Mouse (Mus musculus) layer of hippocampus, postnatal 25 days (tissue): ENCODE measurements around the gene Fgf8. TPM values are rescaled to one million over a fixed set of nuclear protein-coding genes. Genes with fewer than 3 reads are reported as not detected.
A peak's percentile ranks its signal among the peaks of the same experiment; 100 is the strongest.

Experiments used
- DNase-seq, 2 experiments: peaks; one replicate each; pipeline ENCODE4 v3.0.0; 2022; ENCODE audit warnings: mixed read lengths in 2 of 2, low spot score in 1 of 2; ENCODE audit errors: extremely low spot score in 1 of 2
- total RNA-seq, 2 experiments: library from RNA; stranded (reverse); gene quantifications; 2 replicates each; pipeline ENCODE4 v1.2.3; 2021

Fgf8 gene
- total RNA-seq, 2 experiments from 2014 or later, result not detected

DNA sequence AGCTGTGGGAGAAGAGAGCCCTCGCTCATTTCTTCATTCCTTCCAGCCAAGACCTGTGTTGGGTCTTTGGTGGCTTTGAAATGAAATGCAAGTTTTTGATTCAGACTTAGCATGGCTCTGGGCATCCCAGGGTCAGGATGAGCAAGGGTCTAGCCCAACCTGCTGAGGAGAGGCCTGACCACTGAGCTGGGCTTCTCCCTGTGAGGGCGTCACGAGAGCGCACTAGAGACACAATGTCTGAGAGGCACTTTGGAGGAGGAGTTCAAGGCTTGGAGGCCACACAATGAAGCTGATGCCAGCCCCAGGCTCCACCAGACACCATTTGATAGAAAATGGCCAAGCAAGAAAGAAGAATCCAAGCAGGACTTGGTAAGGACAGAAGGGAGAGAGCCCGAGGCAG is 8.5 kb downstream of the Fgf8 start:
- DNase-seq, result no peak

DNA sequence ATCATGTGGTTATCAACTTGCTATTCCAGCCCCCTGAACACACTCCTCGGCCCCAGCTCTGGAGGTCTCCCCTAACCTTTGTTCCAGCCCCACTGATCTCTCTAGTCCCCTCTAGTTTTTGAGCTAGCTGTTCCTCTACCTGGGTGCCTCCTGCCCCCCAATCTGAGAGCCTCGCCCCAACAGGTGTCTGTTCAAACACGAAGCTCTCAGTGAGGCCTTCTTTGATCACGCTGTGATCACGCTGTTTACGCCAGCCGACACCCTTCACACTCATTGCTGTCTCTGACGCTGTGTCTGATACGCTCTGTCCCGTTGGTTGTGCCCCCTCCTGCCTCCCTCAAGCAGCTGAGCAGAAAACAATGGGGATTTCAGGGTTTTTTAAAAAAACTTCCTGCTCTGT is 9.2 kb downstream of the Fgf8 start:
- no peak for DNase-seq

DNA sequence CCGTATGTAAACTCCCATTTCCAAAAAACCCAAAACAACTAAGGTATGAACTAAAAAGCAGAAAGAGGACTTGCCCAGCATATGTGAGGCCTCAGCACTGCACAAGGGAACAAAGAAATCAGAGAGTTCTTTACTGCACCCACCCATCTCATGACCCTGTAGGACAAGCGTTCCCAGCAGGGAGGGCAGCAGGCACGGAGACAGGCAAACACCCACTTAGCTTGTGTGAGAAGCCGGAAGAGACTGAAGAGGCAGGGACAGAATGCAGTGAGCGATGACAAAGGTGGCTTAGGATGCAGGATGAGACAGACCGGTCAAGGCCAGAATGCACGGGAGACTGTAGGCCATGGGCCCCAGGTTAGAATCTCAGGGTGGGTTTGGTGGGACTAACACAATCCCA is 11.1 kb downstream of the Fgf8 start:
- no peak for DNase-seq

DNA sequence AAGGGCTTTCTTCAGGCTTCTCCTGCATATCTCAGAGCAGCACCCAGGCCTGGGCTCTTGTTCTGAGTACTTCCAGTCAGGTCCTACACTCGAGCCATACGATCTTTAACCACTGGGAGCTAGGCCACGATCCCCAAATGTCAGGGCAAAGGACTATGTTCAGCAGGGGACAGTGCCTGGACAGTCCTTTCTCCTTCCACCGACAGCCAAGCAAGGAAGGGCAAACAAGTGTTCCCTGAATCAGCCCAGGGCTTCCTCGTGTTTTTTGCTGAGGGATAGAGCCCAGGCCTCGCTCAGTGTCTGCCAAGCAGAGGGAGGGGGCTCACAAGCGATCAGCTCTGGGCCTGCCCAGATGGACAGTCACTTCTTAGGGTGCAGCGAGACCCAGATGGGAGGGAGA is 12.7 kb downstream of the Fgf8 start:
- DNase-seq, result no peak

DNA sequence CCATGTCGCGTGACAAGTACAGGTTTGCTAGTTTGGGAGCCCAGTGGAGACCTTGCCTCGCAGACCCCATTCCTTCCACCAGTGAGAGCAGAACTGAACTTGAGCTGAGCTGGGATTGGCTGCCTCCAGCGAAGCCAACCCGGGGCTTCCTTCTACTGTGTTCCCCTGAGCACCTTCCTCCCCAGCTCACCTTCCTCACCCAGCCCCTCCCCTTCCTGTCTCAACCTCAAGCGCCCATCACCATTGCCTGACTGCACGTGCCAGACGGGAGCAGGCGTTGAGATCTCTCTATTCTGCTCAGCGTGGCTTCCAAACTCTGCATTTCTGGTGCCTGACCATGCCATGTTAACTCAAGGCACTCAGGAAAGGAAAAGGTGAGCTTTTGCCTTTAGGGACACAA is 15.5 kb downstream of the Fgf8 start:
- no peak for DNase-seq

DNA sequence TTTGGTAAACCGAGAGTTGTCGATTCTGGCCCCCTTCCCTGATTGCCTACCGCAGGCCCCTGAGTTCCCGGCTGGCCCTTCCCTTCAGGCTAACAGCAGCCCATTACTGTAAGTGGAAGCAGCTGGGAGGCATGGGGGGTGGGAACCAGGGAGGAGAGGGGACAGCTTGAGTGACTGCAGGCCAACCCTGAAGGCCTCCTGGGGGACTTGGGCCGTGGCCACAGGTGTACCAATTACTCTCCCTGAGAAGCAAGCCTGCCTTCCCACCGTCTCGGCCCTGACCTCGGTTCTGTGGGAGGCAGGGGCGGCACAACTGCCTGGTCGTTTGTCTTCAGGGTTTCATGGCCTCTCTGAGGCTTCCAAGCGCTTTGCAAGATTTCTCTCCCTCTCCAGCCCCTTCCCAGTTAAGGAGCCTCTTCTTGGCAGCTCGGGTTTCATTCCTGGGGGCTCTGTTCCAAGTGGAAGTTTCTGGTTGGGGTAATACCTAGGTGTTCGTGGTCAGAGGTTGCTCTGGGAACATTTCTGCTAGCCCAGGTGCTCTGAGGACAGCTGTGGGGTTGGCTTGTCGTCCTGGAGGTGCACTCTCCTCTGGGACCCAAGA is 16.9 kb downstream of the Fgf8 start:
- DNase-seq, result no peak

DNA sequence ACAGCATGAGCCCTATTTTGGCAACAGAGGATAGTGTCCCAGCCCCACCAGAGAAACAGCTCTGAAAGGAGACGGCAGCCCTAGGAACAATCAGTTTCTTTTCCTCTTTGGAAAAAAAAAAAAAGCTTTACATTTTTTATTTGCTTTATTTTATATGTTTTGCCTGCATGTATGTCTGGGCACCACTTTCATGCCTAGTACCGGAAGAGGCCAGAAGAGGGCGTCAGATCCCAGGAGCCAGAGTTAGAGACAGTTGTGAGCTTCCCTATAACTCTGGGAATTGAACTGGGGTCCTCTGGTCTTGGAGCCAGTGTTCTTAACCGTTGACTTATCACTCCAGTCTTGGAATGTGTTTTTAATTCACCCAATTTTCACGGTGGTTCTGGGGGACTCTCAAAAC is 20.5 kb downstream of the Fgf8 start:
- DNase-seq, result no peak

DNA sequence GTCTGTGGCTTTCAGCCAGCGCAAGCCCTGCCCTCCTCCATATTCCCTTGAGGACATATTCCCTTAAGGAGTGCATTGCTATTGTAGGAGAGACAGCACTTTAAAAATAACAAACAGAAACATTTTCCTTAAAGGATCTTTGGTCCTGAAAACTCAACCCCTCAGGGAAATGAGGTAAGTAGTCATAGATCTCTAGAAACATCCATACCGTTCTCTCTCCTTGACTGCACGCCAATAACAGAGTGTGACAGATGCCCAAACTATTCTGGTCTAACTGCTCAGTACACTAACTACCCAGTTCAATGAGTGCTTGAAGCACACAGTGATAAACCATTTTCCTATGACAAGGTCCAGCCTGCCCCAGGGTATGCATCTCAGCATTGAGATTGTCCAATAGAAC is 24.4 kb downstream of the Fgf8 start:
- DNase-seq, result no peak

DNA sequence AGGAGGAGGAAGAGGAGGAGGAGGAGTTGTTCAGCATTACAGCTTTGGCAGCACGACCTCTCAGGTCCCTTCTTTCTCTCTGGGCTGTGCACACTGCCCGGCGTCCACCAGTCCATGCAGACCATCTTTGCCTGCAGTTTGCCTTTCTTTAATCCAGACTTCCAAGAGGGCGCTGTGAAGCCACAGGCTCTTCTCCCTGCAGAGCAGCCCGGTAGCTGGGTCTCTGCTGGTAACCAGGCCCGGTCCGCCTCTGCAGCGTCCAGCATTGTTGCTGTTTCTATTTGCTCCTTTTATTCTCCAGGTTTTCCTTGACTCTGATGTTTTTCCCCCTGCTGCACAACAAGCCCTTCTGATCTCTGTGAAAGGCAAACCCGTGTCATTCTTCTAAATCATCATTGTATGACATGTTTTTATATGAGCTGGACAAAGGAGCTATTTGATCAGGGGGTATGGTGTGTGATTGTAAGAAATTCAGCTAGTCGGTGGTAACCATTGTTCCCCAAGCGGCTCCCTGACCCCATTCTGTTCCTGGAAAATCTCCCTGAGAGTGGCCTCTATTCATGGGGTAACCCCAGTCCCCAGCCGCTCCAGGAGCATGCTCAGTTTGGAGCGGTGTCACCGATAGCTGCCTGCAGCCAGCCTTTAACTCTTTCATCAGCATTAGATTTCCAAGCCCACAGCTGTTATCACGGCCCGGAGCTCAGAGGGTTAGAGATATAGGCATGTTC is 25.1 kb downstream of the Fgf8 start:
- DNase-seq, result peak; percentile 35

DNA sequence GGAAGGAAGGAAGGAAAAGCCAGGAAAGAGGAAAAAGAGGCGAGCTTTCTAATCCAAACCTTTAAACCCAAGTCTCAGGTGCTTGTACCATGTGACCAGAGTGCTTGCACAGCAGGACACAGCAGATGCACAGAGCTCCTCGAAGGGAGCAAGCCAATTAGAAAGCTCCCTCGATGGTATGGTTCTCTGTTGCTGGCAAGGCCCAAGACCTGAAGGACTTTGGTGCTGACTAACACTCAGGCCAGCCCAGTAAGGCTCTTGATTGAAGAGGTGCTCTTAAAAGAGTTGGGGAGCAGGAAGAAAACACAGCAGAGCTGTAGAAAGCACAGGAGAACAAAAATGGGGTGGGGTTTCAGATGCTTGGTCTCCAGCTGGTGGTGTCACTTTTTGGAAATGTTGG is 34.0 kb downstream of the Fgf8 start:
- no peak for DNase-seq

DNA sequence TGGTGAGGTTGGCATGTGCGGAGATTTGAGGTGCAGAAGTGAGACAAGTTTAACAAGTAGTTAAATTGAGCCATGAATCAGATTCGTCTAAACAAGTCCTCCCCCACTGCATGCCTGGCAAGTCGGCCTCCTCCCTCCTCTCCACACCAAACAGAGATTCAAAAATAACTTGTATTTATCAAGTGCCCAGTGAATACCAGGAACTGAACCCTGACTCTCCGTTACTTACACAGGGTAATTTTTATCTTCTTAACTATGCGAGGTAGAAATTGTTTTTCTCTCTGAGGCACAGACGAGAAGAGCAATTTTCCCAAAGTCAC is 46.5 kb downstream of the Fgf8 start:
- no peak for DNase-seq

DNA sequence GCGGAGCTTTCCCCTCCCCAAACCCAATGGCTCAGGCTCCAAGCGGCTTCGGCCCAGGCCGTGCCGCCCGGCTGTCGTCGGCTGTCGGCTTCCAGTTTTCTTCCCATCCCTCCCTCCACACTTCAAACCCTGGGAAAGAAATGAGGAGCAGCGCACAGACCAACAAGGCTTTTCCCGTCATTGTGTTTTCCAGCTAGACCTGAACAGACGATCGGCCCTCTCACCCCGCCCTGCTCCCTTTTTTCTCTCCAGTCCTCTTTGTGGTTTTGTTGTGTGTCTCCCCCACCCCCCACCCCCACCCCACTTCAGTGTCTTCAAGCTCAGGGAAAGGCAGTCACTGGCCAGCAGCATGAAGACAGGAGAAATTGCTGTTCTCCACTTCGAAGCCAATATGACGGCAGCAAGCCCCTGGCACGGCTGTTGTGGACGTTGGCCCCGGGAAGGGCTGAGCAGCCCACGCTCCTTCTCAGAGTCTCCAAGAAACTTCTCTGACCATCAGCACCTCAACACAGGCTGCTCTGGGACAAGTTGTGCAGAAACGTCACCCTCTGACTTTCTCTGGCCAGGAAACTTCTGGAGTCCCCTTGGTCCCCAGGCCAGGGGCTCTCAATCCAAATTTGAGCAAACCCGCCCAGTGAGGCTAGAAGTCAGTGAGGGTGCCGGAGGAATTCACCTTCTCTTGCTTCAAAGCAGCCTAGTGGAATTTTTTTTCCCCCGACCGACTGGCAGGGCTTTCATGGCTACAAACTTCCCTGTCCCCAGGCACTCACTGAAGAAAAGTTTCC is 47.0 kb downstream of the Fgf8 start:
- DNase-seq, result no peak

DNA sequence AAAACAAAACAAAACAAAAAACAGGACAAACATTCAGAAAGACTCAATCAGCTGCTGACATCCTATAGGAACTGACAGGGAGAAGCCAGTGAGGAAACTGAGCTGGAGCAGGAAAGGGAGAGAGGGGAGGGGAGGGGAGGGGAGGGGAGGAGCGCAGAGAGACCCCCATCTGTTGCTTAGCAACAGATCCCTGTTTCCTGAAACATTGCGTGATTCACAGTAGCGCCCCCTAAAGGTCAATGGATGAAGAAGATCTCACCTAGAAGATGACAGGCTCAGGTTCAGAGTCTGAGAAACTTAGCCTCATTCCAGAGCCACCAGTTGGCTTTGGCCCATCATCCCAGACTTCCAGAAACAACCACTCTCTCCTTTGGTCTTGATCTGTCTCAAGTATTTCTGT is 48.7 kb downstream of the Fgf8 start:
- DNase-seq, result no peak

DNA sequence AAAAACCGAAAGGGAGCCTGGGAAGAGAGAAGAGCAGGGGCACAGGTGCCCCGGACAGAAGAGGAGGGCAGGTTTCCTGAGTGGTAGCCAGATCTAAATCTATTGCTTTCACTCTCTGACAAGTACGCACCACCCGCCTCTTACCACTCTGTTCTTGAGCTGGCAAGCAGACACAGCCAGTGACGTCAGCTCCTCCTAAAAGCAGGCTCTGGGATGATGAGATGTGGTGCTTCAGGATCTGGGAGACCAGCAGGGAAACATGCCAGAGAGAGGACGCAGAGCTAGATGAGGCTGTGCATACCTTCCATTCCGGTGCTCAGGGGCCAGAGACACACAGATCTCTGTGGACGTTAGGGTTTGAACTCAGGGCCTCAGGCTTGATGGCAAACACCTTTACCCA is 50.5 kb downstream of the Fgf8 start:
- peak in 1 of 2 experiments; percentile 10 for DNase-seq

DNA sequence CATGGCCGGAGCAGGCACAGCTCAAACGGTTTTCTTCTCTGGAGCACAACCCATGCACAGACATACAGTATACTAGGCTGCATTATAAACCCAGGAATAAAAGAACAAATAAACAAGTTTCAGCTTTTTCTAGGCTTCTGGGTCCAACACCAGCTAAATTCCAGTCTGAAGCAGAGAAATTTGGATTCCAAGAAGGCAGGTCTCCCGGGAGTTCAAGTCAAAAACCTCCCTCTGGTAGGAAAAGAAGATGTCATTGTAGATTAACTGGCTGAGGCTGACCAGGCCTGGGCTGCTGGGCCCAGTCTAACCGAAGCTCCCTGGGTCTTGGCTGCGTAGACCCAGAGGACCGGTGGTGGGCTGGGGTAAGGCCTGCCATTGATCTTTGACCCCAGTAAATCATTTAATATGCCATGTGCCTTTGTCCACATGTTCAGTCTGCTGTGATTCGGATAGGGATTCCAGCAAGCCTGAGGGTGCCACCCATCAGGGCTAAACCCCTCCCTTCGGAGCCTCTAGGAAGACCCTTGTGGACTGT is 51.6 kb downstream of the Fgf8 start:
- DNase-seq, result no peak

DNA sequence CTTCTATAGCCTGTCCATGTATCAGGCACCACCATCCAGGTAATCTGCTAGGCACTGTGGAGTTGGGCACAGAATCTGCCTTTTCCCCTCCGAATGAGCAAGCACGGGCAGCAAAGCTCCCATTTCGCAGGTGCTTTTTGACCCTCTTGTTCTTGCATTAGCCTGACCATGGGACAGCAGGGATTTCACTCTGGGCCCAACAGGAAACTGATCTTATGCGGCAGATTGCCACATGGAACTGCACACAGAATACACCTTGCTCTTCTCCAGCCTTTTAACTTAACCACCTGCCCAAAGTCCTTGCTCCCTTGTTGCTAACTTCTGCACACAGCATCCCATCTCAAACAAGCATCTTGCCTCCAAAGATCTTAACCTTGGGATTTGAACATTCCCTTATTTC is 55.7 kb downstream of the Fgf8 start:
- DNase-seq, result no peak

Other genes starting within 250 kb of the Fgf8 start
- 1 to 10 TPM; 8.3 to 9.4 TPM for gene Poll, start 182.4 kb downstream of the Fgf8 start, total RNA-seq
- 10 to 100 TPM; 58.9 to 62.1 TPM for gene Gm17018, start 182.3 kb downstream of the Fgf8 start, total RNA-seq
- 10 to 100 TPM; 34.2 to 36.9 TPM for gene Fbxw4, start 82.6 kb downstream of the Fgf8 start, total RNA-seq
- gene Npm3, start 6.7 kb upstream of the Fgf8 start, total RNA-seq, result 10 to 100 TPM; 10.4 to 10.9 TPM
- 100 to 1,000 TPM; 147 to 148 TPM for gene Mgea5, start 40.9 kb upstream of the Fgf8 start, total RNA-seq
- 100 to 1,000 TPM; 229 to 230 TPM for gene Kcnip2, start 73.1 kb upstream of the Fgf8 start, total RNA-seq